In the genomic region with DNA sequence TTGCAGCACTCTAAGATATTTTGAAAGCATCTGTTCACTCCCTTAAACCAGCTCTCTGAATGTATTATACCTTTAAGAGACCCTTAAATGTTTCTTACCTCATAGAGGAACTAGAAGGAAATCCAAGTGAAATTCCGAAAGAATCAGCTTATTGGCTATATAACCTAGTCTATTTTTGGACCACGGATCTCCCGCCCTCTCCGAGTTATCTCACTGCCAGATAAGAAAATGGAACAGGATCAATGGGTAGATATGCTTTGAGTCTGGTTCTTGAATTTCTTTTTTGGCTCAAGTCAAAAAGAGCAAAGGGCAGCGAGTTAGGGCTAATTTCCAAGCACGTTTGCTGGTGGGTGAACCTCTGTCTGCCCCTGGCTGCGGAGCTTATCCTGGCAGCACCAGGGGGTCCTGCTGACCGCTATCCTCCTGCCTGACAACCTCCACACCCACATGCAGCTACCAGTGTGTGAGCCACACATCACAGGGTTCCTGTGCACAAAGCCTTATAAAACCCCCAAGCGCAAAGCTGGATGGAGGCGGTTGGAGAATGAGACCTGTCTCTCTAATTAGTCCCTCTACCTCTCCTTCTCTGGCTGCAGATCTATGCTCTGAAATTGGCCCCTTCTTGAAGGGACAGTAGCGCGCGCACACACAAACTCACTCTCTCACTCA, we compare ENCODE assay signal across 8 mouse cellular contexts. TPM values are rescaled to one million over a fixed set of nuclear protein-coding genes. Genes with fewer than 3 reads are reported as not detected.
DNase-seq lines count a peak whose midpoint lies in the region; ATAC-seq and TF ChIP-seq lines count a peak whose summit lies in the region.

No protein-coding gene starts in this region.

- in situ Hi-C loops in ES-E14 (cut with MboI; ENCODE audit: low sequenced_read_pairs in 2 of 2, unreplicated experiment in 2 of 2), result no loop called here

- H3K4me2 ChIP-seq in limb, embryonic 14.5 days (replicated peaks; ENCODE audit: low read depth, low read length, severe bottlenecking), result peak overlapping the region; percentile 88

- peaks cover 0 to 2% of the 10 kb centered on the region in 2 experiments; a peak in 1 of 4 replicates for H3K4me1 ChIP-seq in ES-E14 (ENCODE audit: control insufficient read depth in 2 of 2, insufficient read depth in 2 of 2, low read length in 2 of 2, poor library complexity in 1 of 2)
- 0 out of 2 replicates have a peak, but pooled peaks cover 5% of the 10 kb centered on the region for H3K4me1 ChIP-seq in limb, embryonic 14.5 days (ENCODE audit: control insufficient read depth, insufficient read depth, low read length)

- no peaks in the 10 kb centered on the region for H3K9me3 ChIP-seq in ES-E14 (ENCODE audit: control insufficient read depth, insufficient read depth, low read depth, low read length)
- H3K9me3 ChIP-seq in limb, embryonic 14.5 days (ENCODE audit: control insufficient read depth, low read length), result no peaks in the 10 kb centered on the region

- intact Hi-C loops in gastrocnemius, postnatal 36 days (cut with DNase I), result no loop called here

- no peak for TF ChIP-seq POLR2A in limb, embryonic 14.5 days (IDR thresholded peaks at IDR 0.05; ENCODE audit: borderline replicate concordance, extremely low read depth, insufficient read depth, insufficient read length)

- WGBS in limb, embryonic 14.5 days, result 13% methylated on average over 12 of the region's 13 CpGs

- no peak for ATAC-seq in limb, embryonic 14.5 days (ENCODE audit: low FRiP score, low read depth)
- ATAC-seq in megakaryocyte-erythroid progenitor cell, adult 5-6 weeks (replicated peaks; ENCODE audit: low FRiP score, low TSS enrichment, poor library complexity, severe bottlenecking), result no peak

- peak overlapping the region; percentile 54 to 56; a peak in 3 of 4 replicates for H3K4me3 ChIP-seq in ES-E14 (ENCODE audit: insufficient read depth in 1 of 2, low read depth in 1 of 2, low read length in 2 of 2, poor library complexity in 1 of 2, severe bottlenecking in 1 of 2)
- H3K4me3 ChIP-seq in limb, embryonic 14.5 days (replicated peaks; ENCODE audit: low read length), result peak overlapping the region; percentile 43

- H3K27me3 ChIP-seq in limb, embryonic 14.5 days (ENCODE audit: control insufficient read depth, insufficient read depth, low read length), result peaks cover 20% of the 10 kb centered on the region

- no peak overlapping the region for H3K27ac ChIP-seq in ES-E14 (ENCODE audit: insufficient read depth, low read depth, low read length, poor library complexity, severe bottlenecking)
- H3K27ac ChIP-seq in limb, embryonic 14.5 days (replicated peaks; ENCODE audit: low read depth, low read length), result no peak overlapping the region

- no peak overlapping the region for H3K9ac ChIP-seq in ES-E14 (ENCODE audit: insufficient read depth, low read depth, low read length, poor library complexity, severe bottlenecking)
- peak overlapping the region; percentile 51 for H3K9ac ChIP-seq in limb, embryonic 14.5 days (ENCODE audit: low read depth, low read length, severe bottlenecking)

- peak; percentile 2 for DNase-seq in gastrocnemius, postnatal 10 days
- no peak for DNase-seq in gastrocnemius, postnatal 36 days
- DNase-seq in ES-E14 (ENCODE audit: low read depth, low spot score), result no peak
- DNase-seq in frontal cortex, postnatal 36 days (ENCODE audit: low spot score in 2 of 2), result peak; percentile 50 to 61
- DNase-seq in limb, embryonic 14.5 days (ENCODE audit: low spot score), result no peak
- no peak for DNase-seq in thymus, postnatal 0 days (ENCODE audit: low spot score)
- DNase-seq in gastrocnemius, postnatal 4 days (ENCODE audit: low spot score in 2 of 2), result no peak

- H3K36me3 ChIP-seq in ES-E14 (ENCODE audit: control insufficient read depth, insufficient read depth, low read length, poor library complexity, severe bottlenecking), result no peaks in the 10 kb centered on the region
- H3K36me3 ChIP-seq in limb, embryonic 14.5 days (ENCODE audit: control insufficient read depth, insufficient read depth, low read length), result no peaks in the 10 kb centered on the region

TF ChIP-seq in ES-E14, 5 proteins besides CTCF, POLR2A, EP300 and RAD21:
- no peak for TF ChIP-seq CHD2 (IDR thresholded peaks at IDR 0.05; ENCODE audit: low read depth, low read length)
- no peak for TF ChIP-seq MAFK (IDR thresholded peaks at IDR 0.05; ENCODE audit: insufficient read depth, low read depth, low read length)
- TF ChIP-seq HCFC1 (IDR thresholded peaks at IDR 0.05; ENCODE audit: borderline replicate concordance, insufficient read depth, low read length), result no peak
- TF ChIP-seq ZC3H11A (IDR thresholded peaks at IDR 0.05; ENCODE audit: borderline replicate concordance, low read depth, low read length), result no peak
- no peak for TF ChIP-seq ZNF384 (IDR thresholded peaks at IDR 0.05; ENCODE audit: low read depth, low read length)

RNA-seq across cellular contexts. Expression of a gene that starts 0.5 kb away (rescaled TPM):
- total RNA-seq in gastrocnemius, postnatal 10 days (2021), result under 1 TPM; 0.25 to 0.26 TPM
- total RNA-seq in gastrocnemius, postnatal 36 days (2021), result not detected
- total RNA-seq in ES-E14 (2012; rRNA removed), result 0.05 TPM in 1 of 2 replicates, not detected in the other
- 0.54 and 0.83 TPM in 2 replicates for polyA plus RNA-seq in limb, embryonic 14.5 days (2012; rRNA removed)
- 0.84 and 1.5 TPM in 2 replicates for polyA plus RNA-seq in limb, embryonic 14.5 days (2014; fragmentation: Nextera tagmentation; extraction: Ambion mirVana)
- not detected in 2 replicates for polyA plus RNA-seq in thymus, postnatal 0 days (2015; fragmentation: Nextera tagmentation; extraction: Ambion mirVana)
- total RNA-seq in megakaryocyte-erythroid progenitor cell, adult 5-6 weeks (2014; fragmentation: Nextera tagmentation), result not detected in 2 replicates
- not detected in 2 replicates for total RNA-seq in megakaryocyte-erythroid progenitor cell, adult 5-6 weeks (2017)
- total RNA-seq in gastrocnemius, postnatal 4 days (2021), result under 1 TPM in 1 of 2 experiments, not detected in 1; 0.12 TPM

Comparison
In these comparisons a context has a peak if more than half of its experiments do, and no peak if none do; other contexts are left out.
1. DNase-seq: peak in gastrocnemius, postnatal 10 days (single experiment) and frontal cortex, postnatal 36 days (2 of 2); none in gastrocnemius, postnatal 36 days (0 of 2), ES-E14 (single experiment), limb, embryonic 14.5 days (single experiment), thymus, postnatal 0 days (single experiment) and gastrocnemius, postnatal 4 days (0 of 2).